Mouse (Mus musculus): ENCODE results near the gene Arhgdia.
"Not testable (repeated sequence)": the region's sequence is repeated elsewhere in the genome, so short reads cannot be mapped to it uniquely, and the experiment has no call there.

Gene Arhgdia

GRCm38 (mm10) chr11:120613481-120613972 is 32.1 kb upstream of the Arhgdia start:
- DNase-seq (ENCODE audit: low spot score): peak; percentile 40

DNA sequence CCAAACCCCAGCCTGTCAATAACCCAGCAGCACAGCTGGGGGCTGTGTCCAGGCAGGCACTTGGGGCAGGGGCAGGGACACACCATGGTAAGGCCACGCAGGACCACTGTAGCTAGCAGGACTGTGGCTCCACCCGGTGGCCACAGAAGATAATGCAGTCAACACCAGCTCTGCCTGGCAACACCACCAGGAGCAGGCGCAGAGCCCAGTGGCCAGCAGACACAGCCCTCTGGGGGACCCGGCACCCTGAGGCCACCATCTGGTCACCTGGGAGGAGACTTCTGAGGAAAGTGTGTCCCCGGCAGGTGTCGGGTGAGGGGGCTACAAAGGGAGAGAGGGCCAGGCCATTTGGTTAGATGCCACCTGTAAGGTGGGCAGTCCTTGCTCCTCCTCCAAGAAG is 31.3 kb upstream of the Arhgdia start:
- peak; percentile 86 for DNase-seq (ENCODE audit: low spot score)

DNA sequence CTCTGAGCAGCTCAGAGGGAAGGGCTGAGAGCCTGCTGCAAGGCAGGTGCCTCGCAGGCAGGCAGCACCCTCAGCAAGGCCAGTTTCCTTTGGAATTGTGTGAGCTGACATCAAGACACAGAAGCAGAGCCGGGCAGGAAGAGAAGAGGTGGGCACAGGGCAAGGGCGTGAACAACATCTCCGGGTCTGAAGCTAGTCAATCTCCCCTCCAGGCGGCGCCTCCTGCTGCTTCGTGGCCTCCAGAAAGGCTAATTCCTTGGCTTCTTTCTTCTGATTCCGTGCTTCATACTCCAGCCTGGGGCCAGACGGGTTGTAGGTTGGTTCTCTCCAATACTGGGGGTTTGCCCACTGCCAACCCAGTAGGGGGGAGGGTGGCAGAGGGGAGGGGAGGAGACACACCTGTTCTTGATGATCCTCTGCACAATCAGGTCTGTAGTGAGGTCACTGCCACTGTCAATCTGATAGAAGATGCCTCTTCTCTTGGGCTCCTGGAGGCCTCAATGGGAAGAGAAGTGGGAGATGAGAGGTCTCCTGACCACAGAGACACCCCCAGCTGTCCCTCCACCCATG is 29.1 kb upstream of the Arhgdia start:
- no peak for DNase-seq (ENCODE audit: low spot score)

GRCm38 (mm10) chr11:120609250-120609649 is 27.8 kb upstream of the Arhgdia start:
- DNase-seq (ENCODE audit: low spot score): peak; percentile 45

GRCm38 (mm10) chr11:120608241-120609034 is 27.0 kb upstream of the Arhgdia start, which contains the start of gene Npb:
Gene Npb (plus strand): TSS chr11:120608477.
- peak; percentile 51 for DNase-seq (ENCODE audit: low spot score)

- no peak for DNase-seq (ENCODE audit: low spot score)
Observed at GRCm38 (mm10) chr11:120606764-120607163, 25.3 kb upstream of the Arhgdia start.

DNA sequence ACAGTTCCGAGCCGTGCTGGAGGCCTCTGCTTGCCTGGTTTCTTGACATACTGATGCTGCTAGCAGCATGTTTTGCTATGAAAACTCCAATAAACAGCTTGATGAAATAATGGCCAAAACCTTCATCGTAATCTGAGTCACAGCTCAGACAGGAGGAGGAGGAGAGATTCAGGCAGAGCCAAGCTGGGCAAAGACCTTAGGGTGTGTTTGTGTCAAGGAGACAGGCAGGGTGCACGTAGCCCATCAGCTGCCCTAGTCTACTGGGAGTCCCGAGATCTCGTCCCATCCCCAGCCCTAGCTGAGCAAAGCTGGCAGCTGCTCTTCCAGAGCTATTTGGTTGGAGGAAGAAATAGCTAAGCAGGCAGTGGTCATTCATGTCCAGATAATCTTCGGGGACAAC is 24.2 kb upstream of the Arhgdia start:
- no peak for DNase-seq (ENCODE audit: low spot score)

DNA sequence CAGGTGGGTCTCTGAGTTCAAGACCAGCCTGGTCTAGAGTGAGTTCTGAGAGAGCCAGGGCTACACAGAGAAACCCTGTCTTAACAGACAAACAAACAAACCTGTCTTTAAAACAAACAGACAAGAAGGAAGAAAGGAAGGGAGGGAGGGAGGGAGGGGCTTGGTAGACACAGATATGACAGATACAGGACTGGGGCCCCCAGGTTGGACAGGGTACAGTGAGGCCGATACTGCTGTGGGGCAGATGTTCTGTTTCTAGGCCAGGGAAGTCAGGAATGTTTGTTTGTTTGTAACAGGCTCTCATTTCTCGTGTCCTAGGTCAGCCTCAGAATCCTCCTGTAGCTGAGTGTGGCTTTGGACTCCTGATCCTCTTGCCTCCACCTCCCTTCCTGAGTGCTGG is 22.1 kb upstream of the Arhgdia start:
- no peak for DNase-seq (ENCODE audit: low spot score)

GRCm38 (mm10) chr11:120600716-120601115 is 19.3 kb upstream of the Arhgdia start:
- no peak for DNase-seq (ENCODE audit: low spot score)

- DNase-seq (ENCODE audit: low spot score): no peak
Observed at GRCm38 (mm10) chr11:120598990-120599549, 17.6 kb upstream of the Arhgdia start.

- peak; percentile 95 for DNase-seq (ENCODE audit: low spot score)
Observed at GRCm38 (mm10) chr11:120598283-120598989, 17.0 kb upstream of the Arhgdia start, which contains the start of the genes Alyref and Anapc11. Gene Alyref (minus strand): TSS chr11:120598365. Gene Anapc11 (plus strand): TSS chr11:120598421.

- peak; percentile 58 for DNase-seq (ENCODE audit: low spot score)
Observed at GRCm38 (mm10) chr11:120597240-120598235, 16.1 kb upstream of the Arhgdia start.

GRCm38 (mm10) chr11:120588531-120588930 is 7.1 kb upstream of the Arhgdia start:
- DNase-seq (ENCODE audit: low spot score): no peak

- no peak for DNase-seq (ENCODE audit: low spot score)
Observed at GRCm38 (mm10) chr11:120583937-120584336, 2.5 kb upstream of the Arhgdia start.

GRCm38 (mm10) chr11:120582982-120583293 is 1.5 kb upstream of the Arhgdia start:
- DNase-seq (ENCODE audit: low spot score): not testable (repeated sequence)

- no peak for DNase-seq (ENCODE audit: low spot score)
Observed at GRCm38 (mm10) chr11:120582268-120582981, 1.0 kb upstream of the Arhgdia start.

DNA sequence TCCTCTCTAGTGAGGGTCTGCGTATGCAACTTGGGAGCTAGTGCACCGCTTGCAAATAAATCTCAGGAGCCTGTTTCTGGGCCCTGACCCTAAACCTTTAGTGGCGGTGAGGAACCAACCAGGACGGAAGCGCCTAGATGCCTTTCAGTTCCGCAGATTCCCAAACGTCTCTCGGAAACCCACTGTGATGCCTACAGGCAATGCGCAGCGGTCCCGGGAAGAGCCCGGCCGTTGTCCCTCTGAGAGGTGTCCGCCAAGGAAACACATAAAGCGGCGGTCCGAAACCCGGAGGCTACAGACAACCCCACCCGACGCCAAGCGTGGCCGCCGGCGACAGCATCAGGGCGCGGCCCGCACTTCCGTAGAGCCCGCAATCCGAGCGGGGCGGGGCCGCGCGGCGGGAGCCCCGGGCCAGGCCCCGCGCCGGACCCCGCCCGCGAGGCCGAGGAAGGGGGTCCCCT is 523 bp downstream of the Arhgdia start:
- DNase-seq (ENCODE audit: low spot score): peak; percentile 65

DNA sequence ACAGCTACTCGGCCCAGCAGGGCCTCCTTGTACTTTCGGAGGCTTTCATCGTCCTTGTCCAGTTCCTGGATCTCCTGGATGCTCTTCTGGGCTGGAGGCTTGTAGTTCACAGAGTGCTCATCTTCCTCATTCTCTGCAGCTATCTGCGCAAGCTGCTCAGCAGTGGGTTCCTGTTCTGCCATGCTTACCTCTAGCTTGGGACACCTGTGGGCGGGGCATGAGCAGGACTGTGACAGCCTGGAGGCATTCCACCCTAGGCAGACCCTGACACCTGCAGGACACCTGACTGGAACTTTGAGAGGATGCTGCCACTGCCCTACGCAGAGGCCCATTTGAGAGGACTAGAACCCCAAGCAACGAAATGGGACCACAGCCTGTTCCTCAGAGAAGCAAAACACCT is 1.2 kb downstream of the Arhgdia start:
- no peak for DNase-seq (ENCODE audit: low spot score)

DNA sequence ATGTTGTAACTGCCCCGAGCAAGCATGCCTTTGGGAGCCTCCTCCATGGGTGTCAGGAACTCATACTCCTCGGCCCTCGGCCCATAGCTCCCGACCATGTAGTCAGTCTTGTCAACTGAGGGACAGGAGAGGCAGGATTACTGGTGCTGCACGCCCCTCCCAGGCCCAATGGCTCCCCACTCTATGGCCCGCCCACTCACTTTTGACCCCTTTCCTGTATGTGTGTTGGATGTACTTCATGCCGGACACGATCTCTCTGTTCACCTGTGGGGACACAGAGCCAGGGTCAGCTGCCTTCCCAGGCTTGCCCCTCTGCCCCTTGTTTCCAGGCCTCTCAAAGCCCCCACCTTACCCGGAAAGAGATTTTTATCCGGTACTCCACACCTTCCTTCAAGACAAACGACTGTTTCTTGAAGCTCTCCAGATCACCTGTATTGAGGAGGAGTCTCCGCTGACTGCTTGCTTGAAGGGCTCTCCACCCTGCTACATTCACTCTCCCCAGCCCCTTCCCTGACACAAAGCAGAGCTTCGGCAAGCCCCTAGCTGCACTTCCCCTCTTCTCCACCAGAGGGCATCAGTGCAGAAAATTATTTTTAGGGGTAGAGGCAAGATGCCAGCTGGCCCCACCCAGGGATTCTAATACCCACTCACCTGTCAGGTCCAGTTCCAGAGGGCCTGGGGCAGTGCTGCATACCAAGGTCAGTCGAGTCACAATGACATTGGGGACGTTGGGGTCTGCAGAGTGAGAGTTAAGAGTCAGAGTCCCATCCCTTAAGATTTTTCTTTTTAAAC is 1.9 kb downstream of the Arhgdia start:
- peak; percentile 86 for DNase-seq (ENCODE audit: low spot score)

Data from testis, postnatal 10 days (tissue).